Mouse (Mus musculus): ENCODE data around the gene Alpk1.

Alpk1 gene

DNA sequence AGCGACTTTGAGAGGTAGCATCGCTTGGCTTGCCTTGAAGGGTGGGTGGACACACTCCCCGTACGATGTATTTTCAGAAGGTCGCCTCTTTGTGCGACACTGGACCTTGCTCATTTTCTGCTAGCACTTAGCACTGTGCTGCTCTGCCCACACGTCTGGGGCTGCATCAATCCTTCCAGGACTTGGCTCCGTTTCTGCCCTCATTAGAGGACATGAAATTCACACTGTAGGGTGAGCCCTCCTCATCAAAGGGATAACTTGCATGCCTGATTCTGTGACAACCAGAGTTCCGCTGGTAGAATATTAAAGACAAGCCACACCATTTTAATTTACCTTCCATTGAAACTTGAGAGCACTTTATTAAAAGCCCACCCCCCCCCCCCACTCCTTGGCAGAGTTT is 67.2 kb downstream of the Alpk1 start:
- in situ Hi-C loops (cut with MboI; ENCODE audit: low pct_unique_long_range_greater_than_20kb in 1 of 2, low sequenced_read_pairs in 2 of 2, unreplicated experiment in 1 of 2), result no loop called here

DNA sequence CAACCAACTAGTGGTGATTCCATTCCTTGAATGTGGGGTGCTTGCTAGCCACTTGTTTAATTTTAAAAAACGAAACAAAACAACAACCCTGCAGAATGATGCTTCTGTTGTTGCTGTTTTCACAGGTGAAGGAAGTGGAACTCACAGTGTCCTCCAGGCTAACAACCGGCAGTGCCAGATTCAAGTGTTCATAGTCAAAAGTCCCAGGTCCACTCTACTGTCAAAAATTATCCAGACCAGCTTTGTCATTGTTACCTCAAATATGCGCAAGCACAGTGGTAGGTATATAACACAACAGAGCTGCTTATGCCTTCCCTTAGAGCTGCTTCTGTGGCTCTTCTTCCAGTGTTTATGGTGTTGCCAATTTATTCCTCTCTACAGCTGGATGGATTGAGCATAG is 68.8 kb downstream of the Alpk1 start:
- in situ Hi-C loops (cut with MboI; ENCODE audit: low pct_unique_long_range_greater_than_20kb in 1 of 2, low sequenced_read_pairs in 2 of 2, unreplicated experiment in 1 of 2), result no loop called here

DNA sequence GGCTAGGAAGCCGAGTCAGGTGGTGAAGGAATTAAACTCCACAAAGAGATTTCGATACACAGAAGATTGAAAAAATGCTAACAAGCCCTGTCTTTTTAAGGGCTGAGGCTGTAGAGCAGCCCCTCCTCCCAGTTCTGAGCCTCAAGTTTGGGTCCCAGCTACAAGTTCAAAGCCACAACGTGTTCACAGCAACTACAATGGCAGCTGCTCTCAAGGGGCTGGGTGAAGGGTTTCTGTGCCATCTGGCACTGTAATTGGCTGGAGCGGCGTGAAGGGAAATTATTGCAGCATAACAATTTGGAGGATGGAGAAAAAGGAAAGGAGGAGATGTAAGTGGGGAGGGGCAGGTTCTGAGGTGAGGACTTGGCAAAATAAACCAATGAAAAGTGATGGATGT is 73.2 kb downstream of the Alpk1 start:
- in situ Hi-C loops (cut with MboI; ENCODE audit: low pct_unique_long_range_greater_than_20kb in 1 of 2, low sequenced_read_pairs in 2 of 2, unreplicated experiment in 1 of 2), result no loop called here

DNA sequence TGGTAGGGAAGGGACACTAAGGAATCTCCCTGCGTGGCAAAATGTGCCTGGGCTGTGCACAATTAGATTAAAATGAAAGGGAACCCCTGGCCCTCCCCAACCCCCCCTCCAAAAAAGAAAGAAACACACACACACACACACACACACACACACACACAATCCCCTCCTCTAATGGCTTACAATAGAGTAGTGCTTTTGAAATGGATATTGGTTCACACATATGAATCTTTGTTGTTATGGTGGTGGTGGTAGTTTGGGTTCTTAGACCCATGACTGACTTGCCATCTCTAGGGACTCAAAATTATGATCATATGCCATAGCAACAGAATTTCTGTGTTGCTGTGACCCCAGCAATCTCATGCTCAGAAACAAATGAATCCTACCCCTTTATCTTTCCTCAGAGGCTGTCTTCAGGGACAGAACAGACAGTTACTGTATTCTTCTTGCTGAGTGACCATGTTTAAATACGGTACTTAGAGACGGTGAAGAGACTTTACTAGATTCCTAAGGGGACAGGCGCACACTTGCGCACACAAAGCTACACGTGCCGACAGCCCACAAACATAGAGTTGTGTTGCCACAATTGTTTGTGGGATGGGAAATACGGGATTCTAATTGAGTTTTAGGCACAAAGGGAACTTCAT is 73.8 kb downstream of the Alpk1 start:
- in situ Hi-C loops (cut with MboI; ENCODE audit: low pct_unique_long_range_greater_than_20kb in 1 of 2, low sequenced_read_pairs in 2 of 2, unreplicated experiment in 1 of 2), result no loop called here

DNA sequence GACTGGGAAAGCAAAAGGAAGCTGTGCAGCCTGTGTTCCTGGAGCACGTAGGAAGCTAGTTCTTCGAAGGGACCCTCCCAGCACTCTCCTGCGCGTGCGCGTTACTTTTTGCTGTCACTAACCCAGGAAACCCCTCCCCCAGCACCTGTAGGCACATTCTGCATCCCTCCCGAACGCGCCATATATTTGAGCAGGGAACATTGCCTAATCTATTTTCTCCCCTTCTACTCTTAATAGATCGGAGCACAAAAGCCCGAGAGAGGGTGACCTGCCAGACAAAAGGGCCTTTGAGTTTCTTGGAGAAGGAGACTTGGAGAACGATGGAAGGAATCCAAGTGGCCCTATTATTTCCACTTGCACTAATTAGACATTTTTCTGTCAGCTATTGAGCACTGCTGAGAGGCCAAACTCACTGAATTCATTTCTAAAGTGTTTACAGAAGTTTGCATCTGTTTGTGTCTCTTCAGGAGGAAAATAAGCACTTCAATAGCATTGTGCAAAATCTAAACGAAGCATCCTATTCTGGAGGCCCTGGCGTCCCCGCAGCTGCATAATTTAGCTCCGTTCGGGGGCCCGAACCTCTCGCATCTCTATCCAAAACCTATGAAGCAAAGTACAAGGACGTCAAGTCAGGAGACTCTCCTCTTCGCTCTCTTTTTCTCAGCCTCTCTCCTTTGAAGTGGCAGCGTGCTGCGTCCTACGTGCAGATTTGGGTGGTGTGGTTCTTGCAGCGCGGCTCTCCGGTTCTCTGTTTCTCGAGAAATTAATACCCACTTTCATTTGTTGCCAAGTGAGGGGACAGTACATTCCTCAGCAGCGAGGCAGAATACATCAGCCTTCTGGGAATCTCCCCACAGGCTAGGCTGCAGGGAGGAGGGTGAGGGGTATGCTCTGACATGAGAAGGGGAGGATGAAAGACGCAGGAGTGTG is 74.5 kb downstream of the Alpk1 start:
- in situ Hi-C loops (cut with MboI; ENCODE audit: low pct_unique_long_range_greater_than_20kb in 1 of 2, low sequenced_read_pairs in 2 of 2, unreplicated experiment in 1 of 2), result no loop called here

DNA sequence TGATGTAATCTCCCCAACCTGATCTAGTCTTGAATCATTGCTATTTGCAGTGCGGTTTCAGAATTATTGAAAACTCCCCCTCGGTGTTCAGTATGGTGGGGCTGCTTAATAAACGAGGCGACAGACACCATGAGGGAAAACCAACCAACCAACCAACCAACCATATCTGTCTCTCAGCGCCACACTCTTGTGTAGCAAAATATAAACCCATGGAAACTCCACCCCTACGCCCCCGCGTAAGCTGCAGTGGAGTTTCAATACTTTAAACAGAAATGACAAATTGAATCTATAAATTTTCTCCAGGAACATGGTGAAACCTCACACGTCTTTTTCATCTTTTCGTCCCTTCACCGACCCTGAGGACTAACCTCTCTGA is 75.2 kb downstream of the Alpk1 start:
- in situ Hi-C loops (cut with MboI; ENCODE audit: low pct_unique_long_range_greater_than_20kb in 1 of 2, low sequenced_read_pairs in 2 of 2, unreplicated experiment in 1 of 2), result no loop called here

DNA sequence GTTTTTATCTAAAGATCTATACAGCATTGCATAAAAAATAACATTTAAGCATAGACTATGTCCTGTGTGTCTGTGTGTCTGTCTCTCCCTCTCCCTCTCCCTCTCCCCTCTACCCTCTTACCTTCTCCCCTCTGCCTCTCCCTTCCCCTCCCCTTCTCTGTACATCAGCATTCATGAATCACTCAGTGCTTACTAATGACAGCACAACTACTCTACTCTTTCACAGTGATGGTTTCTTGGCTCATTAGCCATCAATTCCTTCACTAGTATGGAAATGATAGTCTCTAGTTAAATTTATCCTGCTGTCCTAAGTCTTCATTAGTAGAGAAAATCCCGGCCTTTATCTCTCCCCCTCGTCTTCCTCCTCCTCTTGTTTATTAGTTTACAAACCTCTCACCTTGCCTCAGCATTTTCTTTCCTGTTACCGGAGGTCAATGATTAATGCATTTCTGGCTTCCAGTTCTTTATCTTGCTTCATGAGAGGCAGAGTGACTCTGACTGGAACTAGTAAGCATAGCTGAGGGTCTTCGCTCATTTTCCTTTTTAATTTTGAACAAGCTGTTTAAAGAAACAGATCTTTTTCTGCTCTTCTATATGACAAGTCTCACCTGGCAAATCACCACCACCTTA is 79.0 kb downstream of the Alpk1 start:
- in situ Hi-C loops (cut with MboI; ENCODE audit: low pct_unique_long_range_greater_than_20kb in 1 of 2, low sequenced_read_pairs in 2 of 2, unreplicated experiment in 1 of 2), result no loop called here

DNA sequence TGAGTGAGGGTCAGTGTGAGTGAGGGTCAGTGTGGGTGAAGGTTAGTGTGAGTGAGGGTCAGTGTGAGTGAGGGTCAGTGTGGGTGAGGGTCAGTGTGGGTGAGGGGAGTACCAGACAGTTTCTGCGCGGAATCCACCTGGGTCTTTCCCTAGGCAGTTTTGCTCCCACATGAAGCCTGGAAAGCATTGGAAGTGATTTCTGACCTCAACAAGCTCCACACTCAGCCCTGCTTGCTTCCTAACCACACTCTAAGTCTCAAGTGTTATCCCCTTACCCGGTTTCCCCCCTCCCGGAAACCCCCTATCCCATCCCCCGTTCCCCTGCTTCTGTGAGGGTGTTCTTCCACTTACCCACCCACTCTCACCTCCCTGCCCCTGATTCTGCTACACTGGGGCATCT is 81.7 kb downstream of the Alpk1 start:
- in situ Hi-C loops (cut with MboI; ENCODE audit: low pct_unique_long_range_greater_than_20kb in 1 of 2, low sequenced_read_pairs in 2 of 2, unreplicated experiment in 1 of 2), result no loop called here

DNA sequence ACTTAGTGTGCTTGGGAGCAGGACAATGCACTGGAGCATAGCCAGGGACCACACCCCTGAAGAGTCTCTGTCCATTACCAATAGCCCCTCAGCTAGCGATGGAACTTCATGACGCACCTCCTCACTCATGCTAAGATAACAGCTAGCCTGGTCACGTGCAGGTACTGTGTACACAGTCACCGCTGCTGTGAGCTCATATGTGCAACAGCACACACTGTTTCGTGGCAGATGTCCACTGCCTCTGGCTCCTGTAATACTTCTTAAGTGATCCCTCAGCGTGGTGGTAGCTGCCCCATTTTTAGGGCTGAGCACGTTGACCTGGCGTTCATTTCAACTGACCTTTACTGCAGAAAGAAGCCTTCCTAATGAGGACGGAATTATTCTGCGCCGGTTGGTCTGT is 83.8 kb downstream of the Alpk1 start:
- in situ Hi-C loops (cut with MboI; ENCODE audit: low pct_unique_long_range_greater_than_20kb in 1 of 2, low sequenced_read_pairs in 2 of 2, unreplicated experiment in 1 of 2), result no loop called here

DNA sequence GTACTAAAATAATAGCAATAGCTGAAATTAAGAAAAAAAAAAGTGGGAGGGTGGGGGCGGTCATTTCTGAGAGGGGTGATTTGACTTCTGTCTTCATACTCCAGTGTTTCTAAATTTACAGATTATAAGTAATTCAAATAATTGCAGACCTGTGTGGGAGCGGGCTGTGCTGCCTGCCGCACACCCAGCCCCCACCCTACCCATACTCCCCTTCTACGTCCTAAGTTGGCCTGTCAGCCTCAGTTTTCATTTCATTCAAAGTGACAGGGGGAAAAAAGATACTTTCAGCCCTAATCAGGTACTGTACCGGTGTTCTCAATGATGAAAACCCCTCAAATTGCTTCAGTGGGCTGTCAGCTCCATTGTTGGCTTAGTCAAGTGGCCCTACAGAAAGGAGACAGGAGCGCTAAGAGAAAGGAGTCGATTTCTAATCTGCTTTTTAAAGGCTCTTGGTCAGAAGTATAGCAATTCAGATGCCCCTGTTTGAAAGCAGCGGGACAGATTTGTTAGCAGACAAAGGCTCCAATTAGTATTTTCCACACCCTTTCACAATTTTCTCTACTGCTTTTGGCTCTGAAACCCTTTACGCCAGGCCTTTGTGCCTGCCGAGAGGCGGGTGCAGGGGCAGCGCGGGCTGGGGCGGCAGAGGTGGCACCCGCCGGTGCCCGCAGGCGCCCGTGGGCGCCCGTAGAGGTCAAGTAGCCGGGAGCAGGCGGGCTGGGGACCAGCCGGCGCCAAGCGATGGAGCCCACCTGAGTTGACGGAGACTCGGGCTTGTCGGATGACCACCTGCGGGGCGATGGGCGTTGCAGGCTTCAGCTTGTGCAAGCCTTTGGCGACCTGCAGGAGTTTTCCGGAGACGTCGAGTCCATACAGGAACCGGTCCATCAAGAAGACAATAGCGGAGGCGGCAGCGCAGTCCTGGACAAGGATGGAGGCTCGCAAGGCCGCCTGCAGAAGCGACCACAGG is 85.2 kb downstream of the Alpk1 start:
- in situ Hi-C loops (cut with MboI; ENCODE audit: low pct_unique_long_range_greater_than_20kb in 1 of 2, low sequenced_read_pairs in 2 of 2, unreplicated experiment in 1 of 2), result no loop called here

DNA sequence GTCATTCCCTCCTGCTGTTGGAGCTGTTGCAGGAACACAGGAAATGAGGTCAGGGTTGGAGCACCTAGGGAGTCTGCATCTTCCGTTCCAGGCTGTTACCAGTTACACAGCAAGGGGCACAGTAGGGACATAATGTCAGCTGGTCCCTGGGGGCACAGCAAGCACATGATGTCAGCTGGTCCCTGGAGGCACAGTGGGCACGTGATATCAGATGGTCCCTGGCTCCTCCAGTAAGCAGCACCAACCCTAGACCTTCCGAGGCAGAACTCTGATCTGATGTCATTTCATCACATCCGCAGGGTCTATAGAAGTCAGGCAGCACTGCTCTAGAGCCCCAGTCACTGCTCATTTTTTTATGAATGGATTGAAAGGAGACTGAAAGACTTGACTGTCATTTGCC is 89.1 kb downstream of the Alpk1 start:
- in situ Hi-C loops (cut with MboI; ENCODE audit: low pct_unique_long_range_greater_than_20kb in 1 of 2, low sequenced_read_pairs in 2 of 2, unreplicated experiment in 1 of 2), result no loop called here

DNA sequence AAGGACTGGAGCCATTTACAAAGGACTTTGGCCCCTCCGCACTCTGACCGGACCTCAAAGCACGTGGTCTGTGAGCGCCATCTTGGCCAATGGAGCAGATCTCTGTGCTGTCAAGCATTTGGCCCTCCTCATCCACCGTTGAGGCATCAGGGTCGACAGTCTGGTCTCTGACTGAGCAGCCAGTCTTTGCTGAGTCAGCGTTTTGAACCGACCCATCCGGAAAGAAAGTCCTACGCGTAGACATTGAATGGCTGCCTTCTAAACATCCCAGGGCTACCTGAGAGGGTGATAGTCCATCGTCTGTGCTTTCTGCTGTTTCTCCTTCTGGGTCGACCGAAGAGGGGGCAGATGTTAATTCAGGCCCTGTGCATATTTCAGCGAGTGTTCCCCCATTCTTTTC is 100.6 kb downstream of the Alpk1 start:
- in situ Hi-C loops (cut with MboI; ENCODE audit: low pct_unique_long_range_greater_than_20kb in 1 of 2, low sequenced_read_pairs in 2 of 2, unreplicated experiment in 1 of 2), result no loop called here

DNA sequence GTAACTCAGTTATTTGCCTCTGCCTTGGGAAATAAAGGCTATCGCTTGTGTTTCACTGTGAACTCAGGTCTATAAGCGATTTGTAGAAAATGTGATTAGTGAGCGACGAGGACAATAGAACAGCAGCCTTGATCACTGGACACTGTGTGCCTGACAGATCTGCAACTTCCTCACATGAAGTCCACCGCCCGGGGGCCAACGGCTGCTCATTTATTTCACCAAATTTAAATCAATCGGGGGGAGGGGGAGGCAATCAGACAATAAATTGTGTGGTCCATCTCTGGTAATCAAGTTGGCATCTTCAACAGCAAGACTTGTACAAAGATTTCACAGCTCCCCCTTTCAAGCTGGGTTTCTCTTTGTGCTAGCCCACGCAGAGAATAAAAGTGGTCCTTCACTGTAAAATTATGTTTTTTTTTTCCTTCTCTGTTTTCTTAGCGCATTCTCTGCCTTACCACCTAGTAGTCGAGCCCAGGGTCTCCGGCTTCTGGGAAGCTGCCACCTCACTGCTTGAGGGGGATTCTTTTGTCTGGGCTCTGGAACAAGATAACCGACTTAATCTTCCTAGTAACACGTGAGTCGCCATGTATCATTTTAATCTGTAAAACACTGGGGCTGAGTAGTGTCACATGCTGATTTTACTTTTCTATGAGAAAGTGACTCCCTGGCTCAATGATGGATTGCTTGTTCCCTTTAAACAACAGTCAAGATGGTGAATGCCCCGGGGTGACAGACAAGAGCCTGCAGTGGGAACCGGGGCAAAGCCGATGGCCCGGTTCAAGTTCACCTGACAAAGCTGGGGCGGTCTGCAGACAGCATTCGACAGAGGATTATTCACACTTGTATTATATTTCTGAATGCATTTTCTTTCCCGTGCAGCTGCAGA is 118.4 kb downstream of the Alpk1 start:
- in situ Hi-C loops (cut with MboI; ENCODE audit: low pct_unique_long_range_greater_than_20kb in 1 of 2, low sequenced_read_pairs in 2 of 2, unreplicated experiment in 1 of 2), result no loop called here

DNA sequence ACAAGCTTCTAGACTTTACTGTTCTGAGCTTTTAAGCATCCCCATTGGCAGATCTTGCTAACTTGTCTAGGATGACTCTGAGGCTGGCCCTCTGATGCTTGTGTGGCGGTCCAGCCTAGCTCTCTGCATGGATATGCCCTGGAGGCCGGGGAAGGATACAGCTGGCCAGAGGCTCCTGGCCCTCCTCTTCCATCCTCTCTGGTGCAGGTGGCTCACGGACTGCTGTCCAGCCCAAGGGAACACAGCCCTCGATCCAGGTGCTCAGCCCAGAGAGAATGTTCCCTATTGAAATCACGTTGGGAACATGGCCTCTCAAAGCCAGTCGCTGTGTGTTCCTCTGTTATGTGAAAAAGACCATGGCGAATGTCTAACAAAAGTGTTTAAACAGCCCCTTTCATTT is 119.6 kb downstream of the Alpk1 start:
- in situ Hi-C loops (cut with MboI; ENCODE audit: low pct_unique_long_range_greater_than_20kb in 1 of 2, low sequenced_read_pairs in 2 of 2, unreplicated experiment in 1 of 2), result no loop called here

DNA sequence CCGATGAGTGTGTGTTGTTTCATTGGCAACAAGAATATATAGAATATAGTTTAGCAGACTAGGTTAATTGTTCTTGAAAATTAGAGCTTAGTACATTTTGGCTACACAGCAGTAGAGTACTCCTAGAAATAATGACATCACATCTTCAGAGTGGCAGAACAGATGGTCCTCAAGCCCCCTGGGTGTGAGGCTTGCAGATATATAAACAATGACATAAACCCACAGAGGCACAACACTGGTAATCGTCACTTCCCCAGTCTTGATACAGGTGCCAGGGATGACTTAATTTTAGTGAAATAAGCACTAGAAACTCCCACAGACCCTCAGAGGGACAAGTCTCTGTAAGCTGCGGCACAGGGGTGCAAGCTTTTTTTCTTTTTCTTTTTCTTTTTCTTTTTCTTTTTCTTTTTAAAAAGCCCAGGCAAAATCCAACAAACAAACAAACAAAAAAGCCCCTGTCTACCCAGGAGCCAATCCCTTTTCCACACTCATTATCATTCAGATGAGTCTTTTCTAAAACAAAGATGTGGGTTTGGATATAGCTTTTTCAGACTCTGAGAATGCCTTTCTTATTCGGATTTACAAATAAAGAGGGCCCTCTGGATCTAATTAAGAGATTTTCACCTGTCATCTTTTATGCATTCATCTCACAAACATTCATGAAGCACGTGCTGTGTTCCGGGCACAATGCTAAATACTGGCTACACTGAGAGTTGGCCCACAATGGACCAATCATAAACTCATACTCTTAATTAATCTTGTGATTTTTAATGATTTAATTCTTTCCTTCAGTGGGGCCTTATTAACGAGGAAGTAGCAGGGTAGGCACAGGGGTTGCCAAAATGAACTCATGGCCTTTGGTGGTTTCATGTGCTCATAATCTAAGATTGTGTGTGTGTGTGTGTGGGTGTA is 128.3 kb downstream of the Alpk1 start:
- in situ Hi-C loops (cut with MboI; ENCODE audit: low pct_unique_long_range_greater_than_20kb in 1 of 2, low sequenced_read_pairs in 2 of 2, unreplicated experiment in 1 of 2), result no loop called here

DNA sequence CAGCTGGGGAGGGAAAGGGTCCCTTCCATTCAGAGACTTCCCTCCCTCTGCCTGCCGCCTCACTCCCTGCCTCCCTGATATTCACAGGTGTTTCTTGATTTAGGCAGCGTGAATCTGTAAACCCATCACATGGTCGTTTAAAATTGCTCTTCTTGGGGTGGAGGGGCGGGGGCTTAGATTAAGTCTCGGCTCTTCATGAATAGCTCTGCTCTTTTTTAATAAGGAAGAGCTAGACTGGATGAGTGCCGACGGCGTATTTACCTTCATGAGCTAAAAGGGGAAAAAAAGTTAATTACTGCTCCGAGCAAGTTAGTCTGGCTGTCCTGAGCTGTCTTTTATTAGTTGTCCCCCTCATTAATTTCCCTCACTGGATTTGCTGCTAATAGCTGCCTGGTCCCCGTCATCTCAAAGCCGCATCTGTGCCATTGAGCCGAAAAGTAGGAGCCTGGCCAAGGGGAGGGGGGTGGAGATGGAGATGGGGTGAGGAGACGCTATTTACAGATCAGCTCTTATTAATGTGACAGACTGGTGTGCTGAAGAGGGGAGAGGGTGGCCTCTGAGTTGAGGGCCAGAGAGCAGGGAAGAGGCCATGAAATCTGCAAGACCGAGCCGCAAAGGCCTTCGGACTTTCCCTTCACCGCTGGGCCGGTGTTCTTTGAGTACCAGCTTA is 134.0 kb downstream of the Alpk1 start:
- in situ Hi-C loops (cut with MboI; ENCODE audit: low pct_unique_long_range_greater_than_20kb in 1 of 2, low sequenced_read_pairs in 2 of 2, unreplicated experiment in 1 of 2), result loop anchor here (25.0 kb wide), 2 partner anchors 116 to 291 kb away; no protein-coding TSS in a partner anchor

Data from mouse embryonic stem cell (cell line).